Mouse (Mus musculus) leukemia stem cell, adult 10-12 weeks (primary cell): ENCODE measurements around the gene Armc7. TPM values are rescaled to one million over a fixed set of nuclear protein-coding genes. Genes with fewer than 3 reads are reported as not detected.

Source experiments
- polyA plus RNA-seq: library from polyadenylated mRNA; stranded (reverse); fragments of >175 nt; gene quantifications from 2 replicates; pipeline ENCODE4 v1.2.3, GENCODE M21; 2012; ENCODE audit warnings: low replicate concordance

Gene Armc7
- polyA plus RNA-seq, result 38.6 and 55.7 TPM in 2 replicates

GRCm38 (mm10) chr11:115475025-115475757 lies at the start of gene Armc7:
TSS of gene Armc7 (plus strand) at chr11:115475667.

GRCm38 (mm10) chr11:115439906-115440595 lies 35.4 kb upstream of the Armc7 start, which contains the start of gene Trim80:
TSS of gene Trim80 (plus strand) at chr11:115440545.

GRCm38 (mm10) chr11:115462243-115462891 lies 13.1 kb upstream of the Armc7 start, which contains the start of gene Slc16a5:
TSS of gene Slc16a5 (plus strand) at chr11:115462474.

DNA sequence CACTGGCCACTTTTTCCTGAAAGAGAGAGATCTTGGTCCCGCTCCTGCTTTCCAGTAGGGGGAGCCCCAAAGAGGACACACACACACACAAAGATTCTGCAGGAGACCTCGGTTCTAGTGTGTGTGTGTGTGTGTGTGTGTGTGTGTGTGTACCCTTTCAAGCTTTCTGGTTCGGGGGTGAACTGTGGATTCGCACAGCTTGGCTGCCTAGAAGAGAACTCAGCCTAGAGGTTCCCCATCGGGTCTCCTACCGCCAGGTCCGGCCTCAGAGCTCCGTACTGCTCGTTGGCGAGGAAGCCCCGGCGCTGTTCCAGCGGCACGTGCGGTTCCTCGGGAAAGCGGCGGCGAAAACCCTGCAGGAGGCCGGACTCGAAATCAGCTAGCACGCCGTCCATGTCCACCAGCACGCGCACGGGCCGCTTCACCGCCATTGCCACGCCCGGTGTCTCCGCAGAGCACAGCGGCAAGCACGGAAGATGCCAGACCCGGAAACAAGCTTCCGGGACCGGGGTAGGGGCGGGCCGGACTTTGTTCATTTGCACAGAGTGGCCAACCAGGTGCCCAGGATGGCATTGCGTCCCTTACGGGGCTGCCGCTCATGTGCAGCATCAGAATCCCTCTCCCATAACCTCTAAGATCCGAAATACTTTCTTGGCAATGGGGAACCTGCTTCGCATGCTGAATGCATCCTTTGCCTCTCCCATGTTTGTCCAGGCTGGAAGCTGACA lies 16.1 kb downstream of the Armc7 start, which contains the start of gene Nt5c:
TSS of gene Nt5c (minus strand) at position 507 of the 728 bp plus-strand sequence.

DNA sequence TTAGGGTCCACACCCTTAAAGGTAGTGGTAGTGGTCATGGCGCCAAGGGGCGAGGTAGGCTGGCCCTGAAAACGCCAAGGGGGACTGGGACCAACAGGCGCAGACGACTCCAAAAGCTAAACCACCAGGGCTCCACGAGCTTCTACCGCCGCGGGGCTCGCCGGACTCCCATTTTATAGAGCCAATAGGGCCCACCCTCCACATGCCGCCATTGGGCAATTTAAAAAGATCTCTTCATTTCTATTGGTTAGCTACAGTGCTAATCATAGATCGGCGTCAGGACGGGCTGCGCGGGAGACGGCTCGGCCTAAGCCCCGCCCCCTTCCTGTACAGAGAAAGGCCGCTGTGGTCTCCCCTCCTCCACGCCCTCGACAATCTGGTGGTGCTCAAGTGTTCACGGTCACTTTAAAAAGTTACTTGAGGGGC lies 38.8 kb downstream of the Armc7 start, which contains the start of gene Jpt1:
TSS of gene Jpt1 (minus strand) at position 150 of the 426 bp plus-strand sequence.

GRCm38 (mm10) chr11:115536038-115536681 lies 60.7 kb downstream of the Armc7 start, which contains the start of gene Sumo2:
TSS of gene Sumo2 (minus strand) at chr11:115536276.

Other genes with a start within 250 kb of the Armc7 start
- 2.6 and 3.5 TPM in 2 replicates for gene Grin2c, start 208.4 kb upstream of the Armc7 start, polyA plus RNA-seq
- 28.9 and 35.2 TPM in 2 replicates for gene Fdxr, start 198.6 kb upstream of the Armc7 start, polyA plus RNA-seq
- gene Fads6, start 178.0 kb upstream of the Armc7 start, polyA plus RNA-seq, result 0.05 and 0.08 TPM in 2 replicates
- gene Otop2, start 168.5 kb upstream of the Armc7 start, polyA plus RNA-seq, result not detected in 2 replicates
- 0.28 and 0.50 TPM in 2 replicates for gene Ush1g, start 153.6 kb upstream of the Armc7 start, polyA plus RNA-seq
- gene Otop3, start 140.9 kb upstream of the Armc7 start, polyA plus RNA-seq, result not detected in 2 replicates
- gene Hid1, start 107.9 kb upstream of the Armc7 start, polyA plus RNA-seq, result 1.3 and 1.7 TPM in 2 replicates
- 0.75 and 0.91 TPM in 2 replicates for gene Cdr2l, start 93.8 kb upstream of the Armc7 start, polyA plus RNA-seq
- gene Mrpl58, start 71.9 kb upstream of the Armc7 start, polyA plus RNA-seq, result 57.4 and 57.8 TPM in 2 replicates
- gene Atp5h, start 55.7 kb upstream of the Armc7 start, polyA plus RNA-seq, result 11.6 and 26.2 TPM in 2 replicates
- gene Kctd2, start 55.5 kb upstream of the Armc7 start, polyA plus RNA-seq, result 18.3 and 34.4 TPM in 2 replicates
- gene Trim80, start 35.1 kb upstream of the Armc7 start, polyA plus RNA-seq, result not detected in 2 replicates
- gene Slc16a5, start 13.2 kb upstream of the Armc7 start, polyA plus RNA-seq, result 0.21 and 2.1 TPM in 2 replicates
- 70.2 and 101 TPM in 2 replicates for gene Nt5c, start 16.2 kb downstream of the Armc7 start, polyA plus RNA-seq
- 242 and 300 TPM in 2 replicates for gene Jpt1, start 38.7 kb downstream of the Armc7 start, polyA plus RNA-seq
- 68.7 and 370 TPM in 2 replicates for gene Sumo2, start 60.6 kb downstream of the Armc7 start, polyA plus RNA-seq
- gene Nup85, start 88.8 kb downstream of the Armc7 start, polyA plus RNA-seq, result 8.4 and 41.9 TPM in 2 replicates
- gene Mrps7, start 128.3 kb downstream of the Armc7 start, polyA plus RNA-seq, result 33.6 and 41.2 TPM in 2 replicates
- 101 and 179 TPM in 2 replicates for gene Gga3, start 128.4 kb downstream of the Armc7 start, polyA plus RNA-seq
- 39.5 and 63.0 TPM in 2 replicates for gene Mif4gd, start 137.3 kb downstream of the Armc7 start, polyA plus RNA-seq
- gene Slc25a19, start 152.6 kb downstream of the Armc7 start, polyA plus RNA-seq, result 44.8 and 51.3 TPM in 2 replicates
- 40.1 and 59.3 TPM in 2 replicates for gene Grb2, start 232.9 kb downstream of the Armc7 start, polyA plus RNA-seq